24 mouse cellular contexts compared by ENCODE assay signal in genomic region chr1:76031923-76032285, GRCm38 (mm10).
DNase-seq lines count a peak whose midpoint lies in the region; ATAC-seq and TF ChIP-seq lines count a peak whose summit lies in the region.
"Had no signal": no experiment of that assay in that cellular context is flagged by ENCODE, and none has a peak within 500 bp of the region (broad histone marks: within the 10 kb centered on the region; RNA-seq: fewer than 3 reads in every experiment).

No protein-coding gene starts in this region.

- ATAC-seq in lung, embryonic 14.5 days (ENCODE audit: insufficient read depth) = no peak
- ATAC-seq: forebrain, embryonic 13.5 days; inflammation-experienced regulatory T-cells, adult 6 months had no signal

- H3K27ac ChIP-seq in heart, embryonic 10.5 days = no peak overlapping the region
- peak overlapping the region; percentile 45; the same call in 1 of the 2 replicates for H3K27ac ChIP-seq in lung, embryonic 14.5 days (ENCODE audit: low read depth)
- peak overlapping the region; percentile 64; the same call in 1 of the 2 replicates for H3K27ac ChIP-seq in limb, embryonic 10.5 days
- H3K27ac ChIP-seq: embryonic facial prominence, embryonic 13.5 days; forebrain, embryonic 13.5 days; heart, embryonic 15.5 days; hindbrain, embryonic 14.5 days; limb, embryonic 13.5 days; liver, embryonic 15.5 days; midbrain, embryonic 12.5 days; stomach, postnatal 0 days had no signal

- peak; percentile 22 for DNase-seq in heart, adult 11 months
- DNase-seq in heart, embryonic 10.5 days (ENCODE audit: low spot score) = no peak
- no peak for DNase-seq in lung, embryonic 14.5 days
- no peak for DNase-seq in lung, postnatal 14 days
- DNase-seq in brain, adult 2 months (ENCODE audit: low read depth, low spot score) = peak; percentile 53
- no peak for DNase-seq in limb, embryonic 10.5 days (ENCODE audit: low spot score)
- no peak for DNase-seq in embryo, embryonic 9.5 days (ENCODE audit: extremely low spot score)
- DNase-seq: adrenal gland, postnatal 25 days; cerebellum, adult 9-11 months; gastrocnemius, postnatal 25 days; heart, postnatal 4 days; kidney, adult 8-10 months; kidney, postnatal 10 days; right cerebral cortex, postnatal 14 days had no signal

- H3K4me1 ChIP-seq in heart, embryonic 10.5 days = no peaks in the 10 kb centered on the region
- 0 out of 2 replicates have a peak, but pooled peaks cover 9% of the 10 kb centered on the region for H3K4me1 ChIP-seq in lung, embryonic 14.5 days (ENCODE audit: insufficient read depth)
- H3K4me1 ChIP-seq in limb, embryonic 10.5 days = peaks cover 34% of the 10 kb centered on the region
- H3K4me1 ChIP-seq: heart, embryonic 15.5 days; liver, embryonic 15.5 days had no signal

- H3K4me3 ChIP-seq in heart, embryonic 10.5 days = no peak overlapping the region
- no peak overlapping the region for H3K4me3 ChIP-seq in lung, embryonic 14.5 days (ENCODE audit: low read depth, low read length)
- H3K4me3 ChIP-seq in limb, embryonic 10.5 days = no peak overlapping the region
- H3K4me3 ChIP-seq: embryonic facial prominence, embryonic 13.5 days; erythroblast, embryonic 14.5 days; forebrain, embryonic 13.5 days; heart, embryonic 15.5 days; limb, embryonic 13.5 days; liver, embryonic 15.5 days; midbrain, embryonic 12.5 days had no signal

- TF ChIP-seq CTCF in lung, embryonic 14.5 days (IDR thresholded peaks at IDR 0.05; ENCODE audit: low read depth) = no peak

- H3K4me2 ChIP-seq in lung, embryonic 14.5 days = no peak overlapping the region
- H3K4me2 ChIP-seq: embryonic facial prominence, embryonic 13.5 days; forebrain, embryonic 13.5 days; heart, embryonic 15.5 days; hindbrain, embryonic 14.5 days; limb, embryonic 13.5 days; liver, embryonic 15.5 days; midbrain, embryonic 12.5 days had no signal

- WGBS in heart, embryonic 10.5 days = 77% methylated on average over 4 of the region's 4 CpGs
- WGBS in lung, embryonic 14.5 days = 13% methylated on average over 4 of the region's 4 CpGs
- WGBS in limb, embryonic 10.5 days = 15% methylated on average over 4 of the region's 4 CpGs

- H3K9ac ChIP-seq in lung, embryonic 14.5 days = no peak overlapping the region
- H3K9ac ChIP-seq: embryonic facial prominence, embryonic 13.5 days; forebrain, embryonic 13.5 days; heart, embryonic 15.5 days; hindbrain, embryonic 14.5 days; limb, embryonic 13.5 days; liver, embryonic 15.5 days; midbrain, embryonic 12.5 days had no signal

- H3K27me3 ChIP-seq in heart, embryonic 10.5 days (ENCODE audit: insufficient read depth, poor library complexity, severe bottlenecking) = no peaks in the 10 kb centered on the region
- no peaks in the 10 kb centered on the region for H3K27me3 ChIP-seq in lung, embryonic 14.5 days (ENCODE audit: insufficient read depth, low read length)
- H3K27me3 ChIP-seq in limb, embryonic 10.5 days (ENCODE audit: low read depth, poor library complexity, severe bottlenecking) = no peaks in the 10 kb centered on the region
- H3K27me3 ChIP-seq: embryonic facial prominence, embryonic 13.5 days; forebrain, embryonic 13.5 days; heart, embryonic 15.5 days; limb, embryonic 13.5 days; liver, embryonic 15.5 days had no signal

- H3K36me3 ChIP-seq in heart, embryonic 10.5 days = no peaks in the 10 kb centered on the region
- no peaks in the 10 kb centered on the region for H3K36me3 ChIP-seq in lung, embryonic 14.5 days (ENCODE audit: insufficient read depth)
- no peaks in the 10 kb centered on the region for H3K36me3 ChIP-seq in limb, embryonic 10.5 days
- H3K36me3 ChIP-seq: embryonic facial prominence, embryonic 13.5 days; heart, embryonic 15.5 days; limb, embryonic 13.5 days; liver, embryonic 15.5 days; midbrain, embryonic 12.5 days had no signal

- H3K9me3 ChIP-seq in heart, embryonic 10.5 days = no peaks in the 10 kb centered on the region
- no peaks in the 10 kb centered on the region for H3K9me3 ChIP-seq in lung, embryonic 14.5 days (ENCODE audit: low read depth, low read length)
- no peaks in the 10 kb centered on the region for H3K9me3 ChIP-seq in limb, embryonic 10.5 days (replicated peaks)
- H3K9me3 ChIP-seq: embryonic facial prominence, embryonic 13.5 days; forebrain, embryonic 13.5 days; heart, embryonic 15.5 days; limb, embryonic 13.5 days; liver, embryonic 15.5 days; midbrain, embryonic 12.5 days had no signal

Comparison
In these comparisons a context has a peak if more than half of its experiments do, and no peak if none do; other contexts are left out.
1. DNase-seq: peak in heart, adult 11 months (single experiment) and brain, adult 2 months (single experiment); none in heart, embryonic 10.5 days (single experiment), lung, embryonic 14.5 days (single experiment), lung, postnatal 14 days (single experiment), limb, embryonic 10.5 days (single experiment) and embryo, embryonic 9.5 days (single experiment).